Mouse (Mus musculus) heart, adult 2 months (tissue): ENCODE data around the gene Kazald1.

Experiments used
- CTCF ChIP-seq: fragments of 200-600 bp; IDR thresholded peaks from 2 replicates; pipeline ENCODE4 v1.8.1; 2022; ENCODE audit warnings: antibody characterized with exemption, mild to moderate bottlenecking, moderate library complexity
- EP300 ChIP-seq: fragments of 200-500 bp; IDR thresholded peaks from 2 replicates; pipeline ENCODE4 v1.6.1; 2011; ENCODE audit warnings: low read depth, low read length, control low read depth; ENCODE audit not compliant: insufficient read depth
- POLR2A ChIP-seq: fragments of 200-500 bp; IDR thresholded peaks from 2 replicates; pipeline ENCODE4 v1.6.1; 2011; ENCODE audit warnings: mild to moderate bottlenecking, low read depth, low read length, control low read depth; ENCODE audit not compliant: insufficient read depth

DNA sequence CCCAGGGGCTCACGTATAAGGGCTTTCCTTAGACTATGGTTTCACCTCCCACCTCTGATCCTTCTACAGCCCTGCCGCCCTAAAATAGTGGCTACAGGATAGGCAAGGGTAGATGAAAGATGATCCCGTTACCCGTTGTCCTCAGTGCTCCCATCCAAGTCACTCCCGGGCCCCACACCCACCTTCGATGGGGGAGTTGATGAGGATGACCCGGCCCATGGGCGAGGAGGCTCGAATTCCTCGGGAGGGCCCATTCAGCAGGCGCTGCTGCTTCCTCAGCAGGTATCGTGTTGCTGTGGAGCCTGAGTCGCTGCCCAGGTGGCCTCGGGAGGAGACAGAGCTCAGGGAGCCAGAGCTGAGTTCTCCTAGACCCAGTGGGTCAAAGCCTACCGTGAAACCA is 29.8 kb upstream of the Kazald1 start:
- TF ChIP-seq CTCF (no peak), POLR2A (no peak), EP300 (no peak)
